Mouse (Mus musculus) kidney, embryonic 15.5 days (tissue): ENCODE data around the gene Lamp2. TPM values are rescaled to one million over a fixed set of nuclear protein-coding genes. Genes with fewer than 3 reads are reported as not detected.
"Not testable (repeated sequence)": the region's sequence is repeated elsewhere in the genome, so short reads cannot be mapped to it uniquely, and the experiment has no call there.

Source experiments
- ATAC-seq: fragments of 200-750 bp; cut with Nextera tagmentation; replicated peaks from 2 replicates; pipeline ENCODE4 v1.8.0; 2017; ENCODE audit warnings: moderate TSS enrichment; ENCODE audit not compliant: low FRiP score
- H3K27ac ChIP-seq: fragments of 300-500 bp; sonication (generic); 2 replicates; pipeline ENCODE4 v1.5.1; 2015; ENCODE audit warnings: mild to moderate bottlenecking, inconsistent platforms
- H3K27me3 ChIP-seq: fragments of 300-500 bp; sonication (generic); 2 replicates; pipeline ENCODE4 v1.6.1; 2015; ENCODE audit warnings: inconsistent platforms
- H3K36me3 ChIP-seq: fragments of 300-500 bp; sonication (generic); 2 replicates; pipeline ENCODE4 v1.6.1; 2015; ENCODE audit warnings: inconsistent platforms
- H3K4me1 ChIP-seq: fragments of 300-500 bp; sonication (generic); 2 replicates; pipeline ENCODE4 v1.6.1; 2015; ENCODE audit warnings: inconsistent platforms
- H3K4me2 ChIP-seq: fragments of 300-500 bp; sonication (generic); 2 replicates; pipeline ENCODE4 v1.6.1; 2015; ENCODE audit warnings: moderate library complexity, mild to moderate bottlenecking, inconsistent platforms
- H3K4me3 ChIP-seq: fragments of 300-500 bp; sonication (generic); replicated peaks from 2 replicates; pipeline ENCODE4 v1.5.1; 2015; ENCODE audit warnings: mild to moderate bottlenecking, inconsistent platforms
- H3K9ac ChIP-seq: fragments of 300-500 bp; sonication (generic); 2 replicates; pipeline ENCODE4 v1.6.1; 2015; ENCODE audit warnings: mild to moderate bottlenecking, inconsistent platforms
- H3K9me3 ChIP-seq: fragments of 300-500 bp; sonication (generic); replicated peaks from 2 replicates; pipeline ENCODE4 v1.6.1; 2016; ENCODE audit warnings: inconsistent platforms
- WGBS: fragments of 180-500 bp; shearing (Covaris S2); methylation state at CpG from one replicate; pipeline ENCODE4 v1.1.7; 2015; ENCODE audit warnings: mixed read lengths; 5-methylcytosine and 5-hydroxymethylcytosine counted together
- polyA plus RNA-seq: library from polyadenylated mRNA; unstranded; fragments of >200 nt; fragmentation: Nextera tagmentation; extraction: Ambion mirVana; gene quantifications from 2 replicates; pipeline ENCODE4 v1.2.1, GENCODE M21; 2015

Lamp2 gene
- polyA plus RNA-seq = 154 and 157 TPM in 2 replicates

GRCm38 (mm10) chrX:38455890-38456634, at the start of gene Lamp2:
Gene Lamp2, minus strand, starts transcription at chrX:38456454.
- Histone ChIP-seq H3K27ac (peak within 1 kb of the TSS; percentile 85), H3K36me3 (peaks cover 9% of the 10 kb centered on the region), H3K9ac (peak within 1 kb of the TSS; percentile 61), H3K4me2 (peak within 1 kb of the TSS; percentile 52), H3K27me3 (no peaks in the 10 kb centered on the region), H3K4me3 (peak within 1 kb of the TSS; percentile 60), H3K4me1 (no peaks in the 10 kb centered on the region), H3K9me3 (no peaks in the 10 kb centered on the region)
- peak; percentile 96 for ATAC-seq
- WGBS = 22% methylated on average over 47 of the region's 47 CpGs

GRCm38 (mm10) chrX:38504846-38505245, 48.6 kb upstream of the Lamp2 start:
- no peak for ATAC-seq
- 93% methylated on average over 14 of the region's 14 CpGs for WGBS
- H3K9ac ChIP-seq = no peak overlapping the region
- H3K4me2 ChIP-seq = no peak overlapping the region
- no peaks in the 10 kb centered on the region for H3K4me1 ChIP-seq
- no peaks in the 10 kb centered on the region for H3K27me3 ChIP-seq
- no peak overlapping the region for H3K27ac ChIP-seq
- no peak overlapping the region for H3K4me3 ChIP-seq
- H3K9me3 ChIP-seq = no peaks in the 10 kb centered on the region
- no peaks in the 10 kb centered on the region for H3K36me3 ChIP-seq

- H3K9ac ChIP-seq, ATAC-seq, H3K27me3 ChIP-seq, H3K4me1 ChIP-seq, H3K9me3 ChIP-seq, H3K4me2 ChIP-seq, H3K4me3 ChIP-seq, H3K27ac ChIP-seq, H3K36me3 ChIP-seq: not testable (repeated sequence)
- WGBS = 73% methylated on average over 5 of the region's 5 CpGs
Observed at GRCm38 (mm10) chrX:38502182-38502581, 45.9 kb upstream of the Lamp2 start.

GRCm38 (mm10) chrX:38485464-38485863, 29.2 kb upstream of the Lamp2 start:
- not testable (repeated sequence) for H3K4me3 ChIP-seq, H3K4me1 ChIP-seq, ATAC-seq, H3K36me3 ChIP-seq, H3K27ac ChIP-seq, H3K9me3 ChIP-seq, H3K9ac ChIP-seq, H3K27me3 ChIP-seq
- 34% methylated on average over 20 of the region's 20 CpGs for WGBS
- peak overlapping the region; percentile 40 for H3K4me2 ChIP-seq

GRCm38 (mm10) chrX:38478583-38478982, 22.3 kb upstream of the Lamp2 start:
- WGBS = 43% methylated on average over 1 of the region's 1 CpGs
- Histone ChIP-seq H3K9me3 (no peaks in the 10 kb centered on the region), H3K27ac (no peak overlapping the region), H3K9ac (no peak overlapping the region), H3K27me3 (no peaks in the 10 kb centered on the region), H3K4me2 (no peak overlapping the region), H3K36me3 (no peaks in the 10 kb centered on the region), H3K4me1 (no peaks in the 10 kb centered on the region), H3K4me3 (no peak overlapping the region)
- ATAC-seq = no peak

- H3K9me3 ChIP-seq = no peaks in the 10 kb centered on the region
- H3K27ac ChIP-seq = peak overlapping the region; percentile 96
- no peaks in the 10 kb centered on the region for H3K36me3 ChIP-seq
- peak; percentile 99 for ATAC-seq
- H3K4me2 ChIP-seq = peak overlapping the region; percentile 54
- H3K4me3 ChIP-seq = peak overlapping the region; percentile 51
- WGBS = 13% methylated on average over 32 of the region's 32 CpGs
- no peaks in the 10 kb centered on the region for H3K4me1 ChIP-seq
- H3K9ac ChIP-seq = peak overlapping the region; percentile 41; the same call in 1 of the 2 replicates
- H3K27me3 ChIP-seq = no peaks in the 10 kb centered on the region
Observed at GRCm38 (mm10) chrX:38473537-38474299, 17.5 kb upstream of the Lamp2 start.

- WGBS = 22% methylated on average over 10 of the region's 10 CpGs
- Histone ChIP-seq H3K27ac (peak overlapping the region; percentile 96; the same call in 1 of the 2 replicates), H3K4me1 (no peaks in the 10 kb centered on the region), H3K4me2 (peak overlapping the region; percentile 54), H3K9me3 (no peaks in the 10 kb centered on the region), H3K36me3 (no peaks in the 10 kb centered on the region), H3K4me3 (peak overlapping the region; percentile 51), H3K27me3 (no peaks in the 10 kb centered on the region), H3K9ac (no peak overlapping the region)
- ATAC-seq = peak; percentile 53
Observed at GRCm38 (mm10) chrX:38473164-38473536, 16.9 kb upstream of the Lamp2 start.

- Histone ChIP-seq H3K9ac (no peak overlapping the region), H3K4me1 (no peaks in the 10 kb centered on the region), H3K4me2 (no peak overlapping the region), H3K27me3 (no peaks in the 10 kb centered on the region), H3K27ac (no peak overlapping the region), H3K4me3 (no peak overlapping the region), H3K36me3 (no peaks in the 10 kb centered on the region), H3K9me3 (no peaks in the 10 kb centered on the region)
- ATAC-seq = no peak
Observed at GRCm38 (mm10) chrX:38466236-38466635, 10.0 kb upstream of the Lamp2 start.

GRCm38 (mm10) chrX:38463160-38463559, 6.9 kb upstream of the Lamp2 start:
- Histone ChIP-seq H3K27ac (no peak overlapping the region), H3K4me3 (no peak overlapping the region), H3K4me2 (no peak overlapping the region), H3K9ac (no peak overlapping the region), H3K27me3 (no peaks in the 10 kb centered on the region), H3K4me1 (no peaks in the 10 kb centered on the region), H3K9me3 (no peaks in the 10 kb centered on the region), H3K36me3 (no peaks in the 10 kb centered on the region)
- no peak for ATAC-seq
- WGBS = 85% methylated on average over 2 of the region's 2 CpGs

- no peak for ATAC-seq
- Histone ChIP-seq H3K4me3 (no peak overlapping the region), H3K4me2 (no peak overlapping the region), H3K27me3 (no peaks in the 10 kb centered on the region), H3K4me1 (no peaks in the 10 kb centered on the region), H3K36me3 (no peaks in the 10 kb centered on the region), H3K9ac (no peak overlapping the region), H3K27ac (no peak overlapping the region), H3K9me3 (no peaks in the 10 kb centered on the region)
- WGBS = 78% methylated on average over 5 of the region's 5 CpGs
Observed at GRCm38 (mm10) chrX:38462101-38462500, 5.8 kb upstream of the Lamp2 start.

- Histone ChIP-seq H3K27ac (0 out of 2 replicates have a peak overlapping the region, but pooled peaks have one; percentile 18), H3K4me1 (no peaks in the 10 kb centered on the region), H3K4me3 (no peak overlapping the region), H3K27me3 (no peaks in the 10 kb centered on the region), H3K9me3 (no peaks in the 10 kb centered on the region), H3K4me2 (no peak overlapping the region), H3K9ac (no peak overlapping the region), H3K36me3 (no peaks in the 10 kb centered on the region)
- 44% methylated on average over 3 of the region's 3 CpGs for WGBS
- no peak for ATAC-seq
Observed at GRCm38 (mm10) chrX:38460887-38461286, 4.6 kb upstream of the Lamp2 start.

- 83% methylated on average over 8 of the region's 8 CpGs for WGBS
- H3K36me3 ChIP-seq = no peaks in the 10 kb centered on the region
- no peak for ATAC-seq
- no peaks in the 10 kb centered on the region for H3K27me3 ChIP-seq
- H3K27ac ChIP-seq = no peak overlapping the region
- no peaks in the 10 kb centered on the region for H3K4me1 ChIP-seq
- no peaks in the 10 kb centered on the region for H3K9me3 ChIP-seq
- no peak overlapping the region for H3K9ac ChIP-seq
- H3K4me3 ChIP-seq = no peak overlapping the region
- H3K4me2 ChIP-seq = no peak overlapping the region
Observed at GRCm38 (mm10) chrX:38459076-38459475, 2.8 kb upstream of the Lamp2 start.
